Mouse (Mus musculus) liver, embryonic 15.5 days (tissue): ENCODE measurements around the gene Lrrk1. TPM values are rescaled to one million over a fixed set of nuclear protein-coding genes. Genes with fewer than 3 reads are reported as not detected.

Experiments used
- ATAC-seq: fragments of 200-750 bp; cut with Nextera tagmentation; 2 replicates; pipeline ENCODE4 v1.8.0; 2017; ENCODE audit warnings: moderate number of reproducible peaks, mild to moderate bottlenecking, moderate library complexity; ENCODE audit not compliant: insufficient read depth
- H3K27ac ChIP-seq: fragments of 300-500 bp; sonication (generic); replicated peaks from 2 replicates; pipeline ENCODE4 v1.5.1; 2015; ENCODE audit warnings: mild to moderate bottlenecking, inconsistent platforms
- H3K27me3 ChIP-seq: fragments of 300-500 bp; sonication (generic); 2 replicates; pipeline ENCODE4 v1.6.1; 2015; ENCODE audit warnings: mild to moderate bottlenecking, inconsistent platforms
- H3K36me3 ChIP-seq: fragments of 300-500 bp; sonication (generic); replicated peaks from 2 replicates; pipeline ENCODE4 v1.6.1; 2015; ENCODE audit warnings: moderate library complexity, mild to moderate bottlenecking, inconsistent platforms
- H3K4me1 ChIP-seq: fragments of 300-500 bp; sonication (generic); replicated peaks from 2 replicates; pipeline ENCODE4 v1.6.1; 2015; ENCODE audit warnings: inconsistent platforms
- H3K4me2 ChIP-seq: fragments of 300-500 bp; sonication (generic); 2 replicates; pipeline ENCODE4 v1.6.1; 2015; ENCODE audit warnings: moderate library complexity, mild to moderate bottlenecking, inconsistent platforms
- H3K4me3 ChIP-seq: fragments of 300-500 bp; sonication (generic); replicated peaks from 2 replicates; pipeline ENCODE4 v1.5.1; 2015; ENCODE audit warnings: mild to moderate bottlenecking, inconsistent platforms
- H3K9ac ChIP-seq: fragments of 300-500 bp; sonication (generic); 2 replicates; pipeline ENCODE4 v1.6.1; 2015; ENCODE audit warnings: moderate library complexity, mild to moderate bottlenecking, inconsistent platforms
- H3K9me3 ChIP-seq: fragments of 300-500 bp; sonication (generic); replicated peaks from 2 replicates; pipeline ENCODE4 v1.6.1; 2016; ENCODE audit warnings: inconsistent platforms
- WGBS: fragments of 180-500 bp; shearing (Covaris S2); methylation state at CpG from one replicate; pipeline ENCODE4 v1.1.7; 2015; ENCODE audit warnings: mixed read lengths; ENCODE audit not compliant: insufficient replicate concordance; 5-methylcytosine and 5-hydroxymethylcytosine counted together
- polyA plus RNA-seq: library from polyadenylated mRNA; unstranded; fragments of >200 nt; fragmentation: Nextera tagmentation; extraction: Ambion mirVana; gene quantifications from 2 replicates; pipeline ENCODE4 v1.2.1, GENCODE M21; 2015

The Lrrk1 gene
- polyA plus RNA-seq, 1 experiment from 2014 or later, result 4.7 TPM

DNA sequence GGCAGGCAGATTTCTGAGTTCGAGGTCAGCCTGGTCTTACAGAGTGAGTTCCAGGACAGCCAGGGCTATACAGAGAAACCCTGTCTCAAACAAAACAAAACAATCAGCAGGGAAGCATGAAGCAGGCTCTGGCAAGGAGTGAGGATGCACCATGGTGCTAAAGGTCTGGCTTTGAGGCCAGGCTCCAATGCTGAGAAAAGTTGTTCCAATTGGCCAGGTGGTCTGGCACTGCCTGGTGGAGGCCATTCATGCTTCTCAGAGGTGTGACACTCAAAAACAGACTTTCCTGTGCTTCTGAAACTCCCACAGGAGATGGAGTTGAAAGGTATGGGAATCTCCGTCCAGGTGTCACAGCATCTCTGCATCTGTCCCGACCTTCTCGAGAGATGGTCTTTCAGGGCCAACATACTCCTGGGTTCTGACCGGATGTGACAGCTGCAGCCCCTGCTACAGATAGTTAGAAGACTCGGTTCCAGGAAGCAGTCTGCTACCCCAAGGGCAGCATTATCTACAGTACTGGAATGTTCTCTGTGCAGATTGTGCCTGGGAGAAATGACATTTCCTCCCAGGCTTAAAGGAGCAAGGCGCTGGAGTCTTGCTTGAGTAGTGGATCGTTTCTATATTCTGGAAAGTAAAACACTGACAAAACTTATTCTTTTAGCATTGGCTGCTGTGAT lies 134.0 kb downstream of the Lrrk1 start:
- H3K27me3 ChIP-seq, result no peaks in the 10 kb centered on the region
- no peak for ATAC-seq
- H3K4me2 ChIP-seq, result no peak overlapping the region
- H3K9ac ChIP-seq, result no peak overlapping the region
- H3K4me3 ChIP-seq, result no peak overlapping the region
- H3K9me3 ChIP-seq, result no peaks in the 10 kb centered on the region
- peaks cover 27% of the 10 kb centered on the region for H3K4me1 ChIP-seq
- 52% methylated on average over 8 of the region's 8 CpGs for WGBS
- no peak overlapping the region for H3K27ac ChIP-seq
- no peaks in the 10 kb centered on the region for H3K36me3 ChIP-seq

DNA sequence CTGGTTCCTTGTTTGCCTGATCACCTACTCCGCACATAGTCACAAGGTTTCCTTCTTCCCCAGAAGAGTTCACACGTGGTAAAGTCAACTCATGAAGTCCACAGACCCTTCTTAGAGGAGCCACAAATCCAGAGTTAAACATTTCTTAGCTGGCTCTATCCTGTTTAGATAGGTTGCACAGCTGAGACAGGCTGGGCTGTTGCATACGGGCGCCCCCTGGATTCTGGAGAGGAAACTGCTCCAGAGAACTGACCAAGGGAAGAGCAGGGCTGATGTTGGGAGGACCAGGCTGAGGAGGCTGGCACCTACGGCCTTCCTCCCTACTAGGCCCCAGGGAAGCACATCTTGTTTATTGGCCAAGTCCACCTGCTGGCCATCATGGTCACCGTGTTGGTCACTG lies 138.1 kb downstream of the Lrrk1 start:
- peak; percentile 77 for ATAC-seq
- Histone ChIP-seq H3K4me1 (peaks cover 50% of the 10 kb centered on the region), H3K36me3 (no peaks in the 10 kb centered on the region), H3K27ac (no peak overlapping the region; the same call in 1 of the 2 replicates), H3K4me3 (no peak overlapping the region), H3K27me3 (no peaks in the 10 kb centered on the region; the same call in 1 of the 2 replicates), H3K4me2 (no peak overlapping the region), H3K9ac (no peak overlapping the region), H3K9me3 (no peaks in the 10 kb centered on the region)
- WGBS, result 10% methylated on average over 6 of the region's 6 CpGs

- no peak for ATAC-seq
- Histone ChIP-seq H3K9ac (no peak overlapping the region), H3K4me1 (peaks cover 50% of the 10 kb centered on the region)
Measured at GRCm38 (mm10) chr7:66249426-66249825, 138.7 kb downstream of the Lrrk1 start.

GRCm38 (mm10) chr7:66249020-66249419 lies 139.1 kb downstream of the Lrrk1 start:
- WGBS, result 53% methylated on average over 2 of the region's 2 CpGs
- Histone ChIP-seq H3K4me2 (no peak overlapping the region), H3K27ac (no peak overlapping the region; the same call in 1 of the 2 replicates), H3K9ac (no peak overlapping the region), H3K9me3 (no peaks in the 10 kb centered on the region), H3K27me3 (no peaks in the 10 kb centered on the region; the same call in 1 of the 2 replicates), H3K36me3 (no peaks in the 10 kb centered on the region), H3K4me1 (peaks cover 49% of the 10 kb centered on the region), H3K4me3 (no peak overlapping the region)
- no peak for ATAC-seq

More at GRCm38 (mm10) chr7:66249426-66249825, 138.7 kb downstream of the Lrrk1 start:
- Histone ChIP-seq H3K9me3 (no peaks in the 10 kb centered on the region), H3K36me3 (no peaks in the 10 kb centered on the region), H3K27me3 (no peaks in the 10 kb centered on the region; the same call in 1 of the 2 replicates), H3K4me3 (no peak overlapping the region), H3K4me2 (no peak overlapping the region), H3K27ac (no peak overlapping the region; the same call in 1 of the 2 replicates)
- WGBS, result 68% methylated on average over 3 of the region's 3 CpGs

DNA sequence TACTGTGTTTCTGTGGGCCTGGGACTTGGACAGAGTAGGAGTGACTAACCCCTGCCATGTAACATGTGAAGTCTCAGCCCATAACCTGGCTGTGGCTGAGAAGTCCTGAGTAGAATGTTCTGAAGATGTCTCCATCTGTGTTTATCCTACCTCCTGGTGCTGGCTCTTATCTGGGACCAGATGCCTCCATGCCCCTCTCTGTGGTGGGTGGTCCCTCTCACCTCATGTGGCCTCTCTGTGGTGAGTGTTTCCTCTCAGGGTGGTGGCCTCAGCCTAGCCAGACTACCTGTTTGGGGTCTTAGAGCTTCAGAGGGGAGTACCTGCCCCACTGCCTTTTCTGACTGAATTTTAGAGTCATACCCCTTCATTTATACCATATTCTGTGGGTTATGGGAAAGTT lies 139.9 kb downstream of the Lrrk1 start:
- peak overlapping the region; percentile 19; the same call in 1 of the 2 replicates for H3K27ac ChIP-seq
- no peak overlapping the region for H3K9ac ChIP-seq
- no peak for ATAC-seq

GRCm38 (mm10) chr7:66247274-66248021 lies 140.7 kb downstream of the Lrrk1 start:
- Histone ChIP-seq H3K36me3 (no peaks in the 10 kb centered on the region), H3K4me2 (no peak overlapping the region), H3K4me3 (no peak overlapping the region), H3K9ac (no peak overlapping the region), H3K27me3 (no peaks in the 10 kb centered on the region; the same call in 1 of the 2 replicates), H3K4me1 (peaks cover 38% of the 10 kb centered on the region), H3K27ac (no peak overlapping the region), H3K9me3 (no peaks in the 10 kb centered on the region)
- 50% methylated on average over 12 of the region's 12 CpGs for WGBS
- ATAC-seq, result no peak

More for the DNA sequence above, 139.9 kb downstream of the Lrrk1 start:
- H3K4me1 ChIP-seq, result peaks cover 42% of the 10 kb centered on the region
- no peak overlapping the region for H3K4me3 ChIP-seq
- no peaks in the 10 kb centered on the region for H3K36me3 ChIP-seq
- H3K9me3 ChIP-seq, result no peaks in the 10 kb centered on the region
- H3K27me3 ChIP-seq, result no peaks in the 10 kb centered on the region; the same call in 1 of the 2 replicates
- H3K4me2 ChIP-seq, result no peak overlapping the region

DNA sequence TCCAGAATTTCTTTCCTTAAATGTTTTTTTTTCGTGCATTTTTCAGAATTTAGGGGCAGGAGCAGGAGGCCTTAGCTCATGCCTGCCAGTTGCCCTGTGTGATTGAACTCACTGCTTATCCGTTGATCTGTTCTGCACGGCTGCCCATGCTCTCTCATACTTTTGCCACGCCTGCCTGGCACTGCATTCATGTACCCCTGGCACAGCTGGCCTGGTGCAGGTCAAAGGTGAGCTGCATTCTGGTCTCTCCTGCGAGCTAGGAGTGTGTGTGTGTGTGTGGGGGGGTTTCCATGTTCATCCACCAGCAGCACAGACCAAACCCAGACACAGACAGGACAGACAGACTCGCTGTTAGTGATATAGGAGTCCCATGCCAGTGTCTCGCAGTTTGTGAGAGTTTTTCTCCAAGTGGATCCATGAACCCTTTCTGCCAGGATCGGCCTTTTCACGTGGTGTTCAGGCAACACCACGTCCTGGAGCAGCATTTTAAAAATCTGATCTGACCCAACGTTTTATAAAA lies 141.4 kb downstream of the Lrrk1 start:
- Histone ChIP-seq H3K9me3 (no peaks in the 10 kb centered on the region), H3K4me2 (no peak overlapping the region), H3K4me3 (no peak overlapping the region), H3K4me1 (peaks cover 35% of the 10 kb centered on the region), H3K9ac (no peak overlapping the region), H3K27ac (no peak overlapping the region), H3K27me3 (no peaks in the 10 kb centered on the region; the same call in 1 of the 2 replicates), H3K36me3 (no peaks in the 10 kb centered on the region)
- WGBS, result 55% methylated on average over 11 of the region's 11 CpGs
- no peak for ATAC-seq

DNA sequence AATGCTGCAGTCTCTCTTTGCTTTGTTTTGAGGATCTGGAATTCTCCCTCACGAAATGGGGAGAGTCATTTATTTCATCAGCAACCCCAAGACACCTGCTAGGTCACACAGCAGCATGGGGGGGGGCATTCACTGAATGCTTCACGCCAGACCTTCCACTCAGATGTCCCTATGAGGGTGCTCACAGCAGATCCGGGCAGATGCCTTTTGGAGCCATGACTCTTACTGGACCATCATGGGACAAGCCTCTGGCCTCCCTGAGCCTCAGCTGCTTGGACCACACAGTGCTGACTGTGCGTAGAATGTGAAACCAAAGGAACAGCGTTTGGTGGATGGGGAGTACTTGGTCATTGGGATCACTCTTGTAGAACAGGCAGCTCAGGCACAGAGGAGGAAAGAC lies 142.5 kb downstream of the Lrrk1 start:
- Histone ChIP-seq H3K4me1 (peaks cover 35% of the 10 kb centered on the region), H3K4me2 (no peak overlapping the region), H3K4me3 (no peak overlapping the region), H3K9me3 (no peaks in the 10 kb centered on the region), H3K27me3 (no peaks in the 10 kb centered on the region; the same call in 1 of the 2 replicates), H3K27ac (no peak overlapping the region), H3K9ac (no peak overlapping the region), H3K36me3 (no peaks in the 10 kb centered on the region)
- ATAC-seq, result no peak
- 77% methylated on average over 5 of the region's 5 CpGs for WGBS

- H3K4me3 ChIP-seq, result no peak overlapping the region
- no peaks in the 10 kb centered on the region for H3K36me3 ChIP-seq
- H3K9me3 ChIP-seq, result no peaks in the 10 kb centered on the region
- H3K4me2 ChIP-seq, result no peak overlapping the region
- WGBS, result 66% methylated on average over 7 of the region's 7 CpGs
- no peak for ATAC-seq
- no peak overlapping the region for H3K27ac ChIP-seq
- H3K27me3 ChIP-seq, result no peaks in the 10 kb centered on the region; the same call in 1 of the 2 replicates
- peaks cover 24% of the 10 kb centered on the region for H3K4me1 ChIP-seq
- H3K9ac ChIP-seq, result no peak overlapping the region
Measured at GRCm38 (mm10) chr7:66243766-66244325, 144.3 kb downstream of the Lrrk1 start.

DNA sequence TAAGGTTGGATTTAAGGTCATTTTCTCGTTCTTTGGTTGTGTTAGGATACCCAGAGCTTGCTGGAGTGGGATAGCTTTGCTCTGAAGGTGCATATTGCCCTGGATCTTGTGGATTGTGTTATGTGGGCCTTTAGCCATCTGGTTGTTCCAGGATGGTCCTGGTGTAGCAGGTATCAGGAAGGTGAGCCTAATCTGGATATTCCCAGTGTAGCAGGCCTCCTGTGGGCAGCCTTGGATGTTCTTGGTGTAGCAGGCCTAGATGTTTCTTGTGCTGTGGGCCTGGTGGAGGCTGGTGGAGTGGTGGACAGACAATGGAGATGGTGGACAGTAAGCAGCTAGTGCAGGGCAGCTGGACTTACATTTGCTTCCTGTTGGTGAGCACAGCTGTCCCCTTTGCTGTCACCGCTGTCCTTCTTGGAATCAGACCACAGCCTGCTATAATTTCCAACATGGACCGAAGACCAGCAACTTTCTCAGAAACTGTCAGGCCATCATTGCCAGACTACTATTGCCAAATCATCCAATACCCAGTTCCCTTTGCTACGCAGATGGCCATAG lies 146.2 kb downstream of the Lrrk1 start:
- no peak overlapping the region for H3K27ac ChIP-seq
- no peak overlapping the region for H3K4me3 ChIP-seq
- H3K4me2 ChIP-seq, result no peak overlapping the region
- 73% methylated on average over 4 of the region's 4 CpGs for WGBS
- H3K9ac ChIP-seq, result no peak overlapping the region
- no peaks in the 10 kb centered on the region for H3K9me3 ChIP-seq
- H3K36me3 ChIP-seq, result no peaks in the 10 kb centered on the region
- 0 out of 2 replicates have a peak, but pooled peaks cover 6% of the 10 kb centered on the region for H3K4me1 ChIP-seq
- no peak for ATAC-seq
- no peaks in the 10 kb centered on the region; the same call in 1 of the 2 replicates for H3K27me3 ChIP-seq

DNA sequence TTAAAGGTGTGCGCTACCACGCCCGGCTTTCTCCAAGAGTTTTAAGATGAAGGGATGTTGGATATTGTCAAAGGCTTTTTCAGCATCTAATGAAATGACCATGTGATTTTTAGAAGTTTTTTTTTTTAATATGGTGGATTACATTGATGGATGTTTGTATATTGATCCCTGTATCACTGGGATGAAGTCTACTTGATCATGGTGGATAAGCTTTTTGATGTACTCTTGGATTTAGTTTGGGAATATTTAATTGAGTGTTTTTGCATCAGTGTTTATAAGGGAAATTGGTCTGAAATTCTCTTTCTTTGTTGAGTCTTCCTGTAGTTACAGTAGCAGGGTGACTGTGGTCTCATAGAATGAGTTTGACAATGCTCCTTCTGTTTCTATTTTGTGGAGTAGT lies 150.0 kb downstream of the Lrrk1 start:
- H3K27ac ChIP-seq, result no peak overlapping the region
- no peak overlapping the region for H3K4me3 ChIP-seq
- ATAC-seq, result no peak
- no peak overlapping the region for H3K9ac ChIP-seq
- 89% methylated on average over 3 of the region's 3 CpGs for WGBS
- no peaks in the 10 kb centered on the region for H3K9me3 ChIP-seq
- H3K27me3 ChIP-seq, result no peaks in the 10 kb centered on the region
- H3K4me1 ChIP-seq, result peaks cover 17% of the 10 kb centered on the region
- H3K4me2 ChIP-seq, result no peak overlapping the region
- no peaks in the 10 kb centered on the region for H3K36me3 ChIP-seq
